Mouse (Mus musculus) left cerebral cortex, postnatal 10 days (tissue): Measurements from ENCODE around the gene Agps. TPM values are rescaled to one million over a fixed set of nuclear protein-coding genes. Genes with fewer than 3 reads are reported as not detected.
A peak's percentile ranks its signal among the peaks of the same experiment; 100 is the strongest.

Source experiments
- DNase-seq, 2 experiments: peaks; one replicate each; pipeline ENCODE4 v3.0.0; 2021 to 2022; ENCODE audit warnings: low spot score in 2 of 2, mixed read lengths in 1 of 2; ENCODE audit errors: extremely low spot score in 1 of 2
- intact Hi-C: fragments of 180-260 bp; cut with DNase I; formaldehyde crosslinking; loops from one replicate; pipeline ENCODE4 v1.15.1; 2025
- total RNA-seq, 2 experiments: library from RNA; stranded (reverse); gene quantifications; 2 replicates each; pipeline ENCODE4 v1.2.3; 2021

Gene Agps
- total RNA-seq, 2 experiments from 2014 or later: 60.4 to 62.3 TPM

- no peak for DNase-seq
- intact Hi-C loops: no loop called here
Measured at GRCm38 (mm10) chr2:75824144-75824543, 7.8 kb upstream of the Agps start.

GRCm38 (mm10) chr2:75824846-75825245 is 7.1 kb upstream of the Agps start:
- DNase-seq: no peak
- intact Hi-C loops: no loop called here

- intact Hi-C loops: no loop called here
- DNase-seq: no peak
Measured at GRCm38 (mm10) chr2:75825603-75826002, 6.4 kb upstream of the Agps start.

GRCm38 (mm10) chr2:75828931-75829610 is 2.9 kb upstream of the Agps start:
- peak in 1 of 2 experiments; percentile 13 for DNase-seq
- intact Hi-C loops: no loop called here

DNA sequence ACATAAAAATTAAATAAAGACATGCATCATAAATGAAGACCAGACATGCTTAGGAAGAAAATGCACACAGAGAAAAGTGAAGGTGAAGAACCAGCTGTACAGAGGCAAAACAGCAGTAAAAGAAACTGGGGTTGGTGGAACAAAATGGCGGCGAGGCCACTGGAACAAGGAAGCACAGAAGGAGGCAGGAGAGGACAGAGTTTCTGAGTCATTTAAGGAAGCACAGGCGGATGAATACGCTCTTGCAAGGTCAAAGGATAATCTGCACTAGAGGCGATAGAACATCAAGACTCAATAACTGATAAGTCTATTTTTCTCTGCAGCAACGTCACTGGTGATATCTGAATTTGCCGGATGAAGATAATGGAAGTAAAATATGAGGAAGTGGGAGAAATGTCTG is 1.7 kb upstream of the Agps start:
- no peak for DNase-seq
- intact Hi-C loops: no loop called here

DNA sequence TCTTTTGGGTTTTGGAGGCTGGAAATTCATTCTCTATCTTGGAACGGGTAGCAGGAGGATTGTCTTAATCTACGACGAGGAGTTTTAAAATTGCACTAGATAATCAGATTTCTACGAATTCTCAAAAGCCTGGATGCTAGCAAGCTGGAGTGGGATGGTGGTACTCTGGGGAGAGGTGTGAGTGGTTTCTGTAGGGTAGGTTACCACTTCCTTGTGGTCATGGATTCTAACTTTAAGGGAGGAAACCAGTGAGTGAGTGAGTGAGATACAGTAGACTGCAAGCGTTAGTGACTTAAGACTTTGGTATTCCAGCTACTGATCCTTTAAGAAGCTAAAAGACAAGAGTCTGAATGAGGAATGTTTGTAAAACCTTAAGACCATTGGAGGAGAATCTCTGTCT is 804 bp downstream of the Agps start:
- intact Hi-C loops: no loop called here

GRCm38 (mm10) chr2:75834492-75834891 is 2.5 kb downstream of the Agps start:
- no peak for DNase-seq
- intact Hi-C loops: no loop called here

More for the DNA sequence above, 804 bp downstream of the Agps start:
- DNase-seq: no peak

GRCm38 (mm10) chr2:75842302-75842701 is 10.3 kb downstream of the Agps start:
- intact Hi-C loops: no loop called here

DNA sequence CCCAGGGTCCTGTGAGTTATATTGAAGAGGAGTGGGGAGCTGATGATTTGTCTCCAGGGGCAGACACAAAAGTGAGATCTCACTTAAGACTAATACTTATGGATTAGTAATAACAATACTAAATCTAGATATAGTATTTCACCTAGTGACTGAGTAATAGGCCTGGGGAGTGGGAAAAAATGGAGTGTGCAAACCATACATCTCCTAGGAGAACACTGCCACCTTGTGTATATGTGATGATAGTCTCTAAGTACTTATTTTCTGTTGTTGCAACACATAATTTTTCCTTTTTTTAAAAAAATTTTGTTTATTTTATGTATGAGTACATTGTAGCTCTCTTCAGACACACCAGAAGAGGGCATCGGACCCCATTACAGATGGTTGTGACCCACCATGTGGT is 15.7 kb downstream of the Agps start:
- intact Hi-C loops: no loop called here
- DNase-seq: no peak

More at GRCm38 (mm10) chr2:75842302-75842701, 10.3 kb downstream of the Agps start:
- no peak for DNase-seq

DNA sequence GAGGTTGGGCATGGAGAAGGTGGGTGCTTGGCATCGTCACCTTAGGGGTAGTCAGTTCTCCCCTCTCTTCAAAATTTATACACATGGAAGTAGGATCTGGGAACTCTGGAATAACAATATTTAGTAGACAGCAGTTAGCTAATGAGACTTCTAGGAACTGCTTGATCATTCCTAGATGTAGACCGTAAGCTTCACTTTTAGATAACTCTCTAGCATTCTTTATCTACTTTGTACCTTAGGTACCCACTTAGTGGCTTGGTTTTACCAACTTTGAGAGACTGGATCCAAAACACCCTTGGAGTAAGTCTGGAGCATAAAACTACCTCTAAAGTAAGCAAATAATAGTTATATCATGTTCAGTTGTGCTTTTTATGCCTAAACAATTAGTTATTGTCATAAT is 20.5 kb downstream of the Agps start:
- DNase-seq: no peak
- intact Hi-C loops: no loop called here

DNA sequence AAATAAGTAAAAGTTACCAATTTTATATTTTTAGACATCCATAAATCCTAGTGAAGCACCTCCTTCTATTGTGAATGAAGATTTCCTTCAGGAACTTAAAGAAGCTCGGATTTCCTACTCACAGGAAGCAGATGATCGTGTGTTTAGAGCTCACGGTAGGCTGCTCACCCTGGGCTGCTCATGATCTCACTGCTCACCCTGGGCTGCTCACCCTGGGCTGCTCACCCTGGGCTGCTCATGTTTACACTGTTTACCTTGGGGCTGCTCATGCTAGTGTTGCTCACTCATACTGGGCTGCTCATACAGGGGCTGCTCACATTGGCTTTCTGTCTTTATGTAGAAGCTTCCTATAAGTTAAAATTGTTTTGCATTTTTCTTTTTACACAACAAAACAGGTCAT is 22.2 kb downstream of the Agps start:
- intact Hi-C loops: no loop called here
- no peak for DNase-seq

DNA sequence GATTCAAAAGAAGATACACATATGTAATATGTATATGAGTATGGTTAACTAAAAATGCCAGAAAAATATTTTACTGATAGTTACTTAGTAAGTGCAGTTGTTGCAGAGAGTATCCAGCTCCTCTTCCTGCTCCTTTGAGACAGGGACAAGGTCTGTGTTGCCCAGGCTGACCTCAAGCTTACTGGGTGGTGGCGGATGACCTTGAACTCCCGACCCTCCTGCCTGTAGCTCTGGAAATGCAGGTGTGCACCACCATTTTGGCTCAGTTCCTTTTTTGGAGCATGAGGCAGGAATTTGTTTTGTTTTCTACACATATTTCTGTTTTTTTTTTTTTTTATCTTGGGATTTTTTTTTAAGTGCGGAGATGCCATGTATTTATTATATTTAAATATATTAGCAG is 29.1 kb downstream of the Agps start:
- intact Hi-C loops: no loop called here
- DNase-seq: no peak

DNA sequence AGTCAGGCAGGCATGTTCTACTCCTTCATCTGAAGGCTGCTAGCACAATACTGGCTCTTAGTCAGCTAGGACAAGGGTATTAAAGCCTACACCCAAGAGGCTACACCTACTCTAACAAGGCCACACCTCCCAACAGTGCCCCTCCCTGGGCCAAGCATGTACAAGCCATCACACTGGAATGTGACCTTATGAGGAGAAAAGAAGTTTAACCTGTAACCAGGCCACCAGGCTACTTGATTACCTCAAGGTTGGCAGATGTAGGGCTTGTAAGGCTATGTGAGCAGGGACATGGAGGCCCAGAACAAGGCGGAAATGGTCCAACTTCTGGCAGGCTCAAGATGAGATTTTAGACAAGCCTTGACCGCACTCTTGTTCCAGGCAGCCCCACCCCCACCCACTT is 37.6 kb downstream of the Agps start:
- intact Hi-C loops: no loop called here
- DNase-seq: no peak

DNA sequence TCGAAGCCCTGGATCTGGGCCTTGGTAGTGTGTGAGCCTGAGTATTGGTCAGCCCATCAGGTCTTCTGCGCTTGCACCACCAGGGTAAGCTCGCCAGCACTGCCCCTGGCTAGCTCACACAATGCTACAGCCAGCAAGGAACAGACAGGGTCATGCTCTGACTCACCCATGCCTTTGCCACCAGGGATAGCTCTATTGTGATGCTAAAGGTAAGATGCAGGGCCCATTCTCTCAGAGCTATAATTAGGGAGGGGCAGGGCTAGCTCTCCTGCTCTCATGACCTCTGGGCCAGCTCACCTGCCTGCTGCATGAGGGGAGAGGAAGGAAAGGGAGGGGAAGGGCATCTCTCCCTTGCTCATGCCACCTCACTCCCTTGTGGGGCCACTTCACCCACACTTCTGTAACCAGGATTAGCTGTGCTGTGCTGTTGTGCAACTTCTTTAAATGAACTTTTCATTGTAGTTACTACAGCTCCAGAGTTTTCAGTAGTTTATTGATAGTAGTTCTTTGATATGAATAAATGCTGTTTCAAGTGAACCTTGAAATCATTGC is 42.1 kb downstream of the Agps start:
- intact Hi-C loops: no loop called here
- DNase-seq: no peak

DNA sequence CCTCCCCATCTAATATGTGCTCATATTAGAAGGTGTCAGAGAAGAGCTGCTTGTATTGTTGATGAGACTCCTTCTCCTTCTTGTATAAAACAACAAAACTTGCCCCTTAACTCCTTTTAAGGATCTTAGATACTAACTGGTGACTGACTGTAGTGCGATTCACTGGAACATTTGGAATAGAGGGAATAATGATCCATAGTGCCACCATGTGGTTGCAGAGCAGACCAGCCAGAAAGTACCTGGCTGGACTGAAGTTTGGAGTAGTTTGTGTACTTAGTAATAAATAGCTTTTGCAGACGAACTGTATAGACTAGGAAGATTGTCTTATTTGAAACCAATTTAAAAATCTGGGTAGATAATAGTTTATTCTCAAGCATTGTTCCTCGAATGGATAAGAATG is 47.8 kb downstream of the Agps start:
- no peak for DNase-seq
- intact Hi-C loops: loop anchor here (5.0 to 10.0 kb wide), 2 partner anchors 92 to 275 kb away; no protein-coding TSS in a partner anchor

DNA sequence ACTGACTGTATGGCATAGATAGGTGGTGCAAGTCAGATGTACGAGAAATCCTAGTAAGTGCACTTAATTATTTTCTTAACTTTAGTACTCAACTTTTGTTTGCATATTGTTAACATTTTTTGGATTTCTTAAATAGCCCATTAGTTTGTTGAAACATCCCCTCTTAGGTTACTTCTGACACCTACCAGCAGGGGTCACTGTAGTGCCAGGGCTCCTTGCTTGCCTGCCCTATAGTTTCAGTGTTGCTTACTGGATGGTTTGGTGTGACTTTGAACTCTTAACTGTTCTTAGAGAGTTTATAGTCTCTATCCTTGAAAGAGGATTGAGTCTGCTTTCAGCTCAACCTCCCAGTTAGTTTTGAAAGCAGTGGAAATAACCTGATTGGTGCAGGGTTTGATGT is 51.6 kb downstream of the Agps start:
- intact Hi-C loops: loop anchor here (2.0 to 10.0 kb wide), 3 partner anchors 81 to 279 kb away; no protein-coding TSS in a partner anchor
- peak; percentile 27 to 65 for DNase-seq

DNA sequence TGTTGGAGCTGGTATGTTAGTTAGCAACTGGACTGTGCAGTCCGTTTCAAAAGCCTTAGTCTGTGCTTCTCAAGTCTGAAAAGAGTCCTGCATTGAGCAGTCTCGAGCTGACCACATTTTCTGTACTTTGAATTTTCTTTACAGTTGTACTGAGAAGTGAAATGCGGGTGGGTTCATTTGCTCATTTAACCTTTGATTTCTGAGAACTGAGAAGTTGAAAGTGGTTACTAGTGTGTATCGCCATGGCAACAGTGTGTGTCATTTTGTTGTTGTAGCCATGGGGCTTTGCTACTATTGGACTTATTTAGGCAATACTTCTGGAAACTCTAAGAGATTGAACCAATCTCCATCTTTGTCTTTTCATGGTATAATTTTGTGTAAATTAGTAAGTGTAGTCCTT is 60.0 kb downstream of the Agps start:
- intact Hi-C loops: no loop called here
- no peak for DNase-seq

DNA sequence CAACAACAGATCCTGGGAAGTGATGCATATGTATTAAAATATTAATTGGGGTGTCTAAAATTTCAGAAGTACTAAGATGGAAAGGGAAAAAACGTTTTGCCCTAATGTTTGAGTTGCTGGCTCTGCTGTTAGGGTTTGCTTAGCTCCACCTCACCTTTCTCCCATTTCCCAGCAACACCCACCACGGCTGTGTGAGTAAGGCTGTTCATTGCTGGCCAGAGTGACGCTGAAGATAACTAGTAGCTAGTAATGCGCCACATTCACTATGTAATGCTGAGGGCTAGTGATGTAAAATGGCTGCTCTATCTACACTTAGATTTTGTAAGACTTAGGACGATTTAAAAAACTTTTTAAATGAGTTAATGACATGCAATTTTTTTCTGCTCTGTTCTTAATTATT is 63.7 kb downstream of the Agps start:
- intact Hi-C loops: no loop called here
- DNase-seq: no peak

GRCm38 (mm10) chr2:75900281-75900680 is 68.3 kb downstream of the Agps start:
- intact Hi-C loops: no loop called here
- no peak for DNase-seq

GRCm38 (mm10) chr2:75901869-75902268 is 69.9 kb downstream of the Agps start:
- intact Hi-C loops: no loop called here
- DNase-seq: no peak

DNA sequence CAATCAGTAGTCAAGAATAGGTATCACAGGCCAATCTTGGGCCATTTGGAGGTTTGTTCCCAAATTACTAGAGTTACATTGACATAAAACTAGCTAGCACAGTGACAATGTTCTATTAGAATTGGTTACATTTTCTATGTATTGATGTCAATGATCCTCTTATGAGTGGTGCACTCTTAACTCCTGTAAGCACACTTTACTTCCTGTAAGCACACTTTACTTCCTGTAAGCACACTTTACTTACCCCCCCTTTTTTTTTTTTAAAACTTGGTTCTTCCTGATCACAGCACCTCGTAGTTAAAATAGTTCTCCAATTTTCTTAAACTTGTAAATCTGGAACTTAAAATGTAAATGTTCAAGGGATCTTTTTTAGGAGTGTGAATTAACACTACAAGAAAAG is 75.2 kb downstream of the Agps start:
- intact Hi-C loops: no loop called here
- no peak for DNase-seq
